ENCODE assay signal across 26 mouse cellular contexts in the genomic region with DNA sequence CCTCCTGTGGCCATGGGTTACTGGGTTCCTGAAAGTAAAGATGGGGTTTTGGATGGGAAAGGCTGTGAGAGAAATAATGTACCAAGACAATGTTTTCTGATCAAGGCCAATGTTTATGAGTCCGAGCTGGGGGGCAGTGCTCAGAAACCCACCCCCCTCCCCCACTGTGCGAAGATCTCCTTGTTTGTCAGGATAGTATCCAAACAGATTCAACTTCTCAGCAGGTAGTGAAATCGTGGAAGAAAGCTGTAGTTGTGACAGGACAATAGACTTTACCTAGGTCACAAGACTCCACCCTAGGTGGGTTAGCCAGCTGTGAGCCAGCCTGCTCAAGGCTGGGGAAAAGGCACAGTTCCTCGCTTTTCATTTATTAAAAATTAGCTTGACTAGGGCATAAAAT.
DNase-seq lines count a peak whose midpoint lies in the region; ATAC-seq and TF ChIP-seq lines count a peak whose summit lies in the region.
"Had no signal": no experiment of that assay in that cellular context is flagged by ENCODE, and none has a peak within 500 bp of the region (broad histone marks: within the 10 kb centered on the region; RNA-seq: fewer than 3 reads in every experiment).

No protein-coding gene starts in this region.

- no peak for ATAC-seq in hindbrain, embryonic 14.5 days (ENCODE audit: low FRiP score)
- ATAC-seq: forebrain, embryonic 14.5 days; forebrain, embryonic 16.5 days; Patski had no signal

- H3K27me3 ChIP-seq in ES-Bruce4 (ENCODE audit: control insufficient read depth, insufficient read depth, low read length, poor library complexity, severe bottlenecking): no peaks in the 10 kb centered on the region
- no peaks in the 10 kb centered on the region for H3K27me3 ChIP-seq in hindbrain, embryonic 14.5 days (ENCODE audit: control insufficient read depth, insufficient read depth, low read length)
- H3K27me3 ChIP-seq: embryonic facial prominence, embryonic 13.5 days; embryonic facial prominence, embryonic 15.5 days; forebrain, embryonic 12.5 days; Patski had no signal

- no peak overlapping the region for H3K9ac ChIP-seq in ES-Bruce4 (ENCODE audit: low read depth, poor library complexity, severe bottlenecking)
- no peak overlapping the region for H3K9ac ChIP-seq in hindbrain, embryonic 14.5 days
- H3K9ac ChIP-seq: embryonic facial prominence, embryonic 13.5 days; embryonic facial prominence, embryonic 15.5 days; forebrain, embryonic 12.5 days had no signal

- DNase-seq in ES-CJ7 (ENCODE audit: low read depth, low spot score): peak; percentile 92
- peak; percentile 88 for DNase-seq in R1 (ENCODE audit: low read depth, low spot score)
- DNase-seq in ZHBTc4 (ENCODE audit: low read depth, low spot score): peak; percentile 73
- DNase-seq in spleen, postnatal 10 days (ENCODE audit: low spot score in 2 of 2): no peak
- no peak for DNase-seq in right cerebral cortex, adult 18-20 months
- DNase-seq in hindbrain, embryonic 14.5 days (ENCODE audit: low spot score): no peak
- DNase-seq: adrenal gland, adult 2 months; adrenal gland, postnatal 10 days; adrenal gland, postnatal 25 days; cerebellum, adult 11 months; cerebellum, adult 18-20 months; cerebellum, adult 8-10 months; cerebellum, adult 9-11 months; cerebellum, postnatal 14 days; cerebellum, postnatal 36 days; embryo, embryonic 11 days had no signal

- WGBS in hindbrain, embryonic 14.5 days: 76% methylated on average over 4 of the region's 4 CpGs

- H3K4me1 ChIP-seq in ES-Bruce4 (ENCODE audit: control insufficient read depth, insufficient read depth, low read length): no peaks in the 10 kb centered on the region
- no peaks in the 10 kb centered on the region for H3K4me1 ChIP-seq in hindbrain, embryonic 14.5 days (replicated peaks; ENCODE audit: control insufficient read depth, insufficient read depth, low read length)
- H3K4me1 ChIP-seq: embryonic facial prominence, embryonic 13.5 days; embryonic facial prominence, embryonic 15.5 days; forebrain, embryonic 10.5 days; forebrain, embryonic 12.5 days had no signal

- no peak for TF ChIP-seq POLR2A in ES-Bruce4 (IDR thresholded peaks at IDR 0.05; ENCODE audit: insufficient read depth, low read length)

- no peak for TF ChIP-seq CTCF in ES-Bruce4 (IDR thresholded peaks at IDR 0.05; ENCODE audit: low read depth, low read length)

- H3K4me2 ChIP-seq in hindbrain, embryonic 14.5 days (replicated peaks): no peak overlapping the region
- H3K4me2 ChIP-seq: embryonic facial prominence, embryonic 13.5 days; embryonic facial prominence, embryonic 15.5 days; forebrain, embryonic 12.5 days had no signal

- no peak overlapping the region for H3K4me3 ChIP-seq in ES-Bruce4 (ENCODE audit: low read depth, low read length)
- H3K4me3 ChIP-seq in hindbrain, embryonic 14.5 days (replicated peaks; ENCODE audit: low read length): no peak overlapping the region
- H3K4me3 ChIP-seq: embryonic facial prominence, embryonic 13.5 days; embryonic facial prominence, embryonic 15.5 days; erythroblast, embryonic 14.5 days; forebrain, embryonic 10.5 days; forebrain, embryonic 12.5 days had no signal

- H3K27ac ChIP-seq in ES-Bruce4 (ENCODE audit: insufficient read depth, low read length): peak overlapping the region; percentile 93
- H3K27ac ChIP-seq in hindbrain, embryonic 14.5 days: no peak overlapping the region
- H3K27ac ChIP-seq: embryonic facial prominence, embryonic 13.5 days; embryonic facial prominence, embryonic 15.5 days; forebrain, embryonic 10.5 days; forebrain, embryonic 12.5 days had no signal

- no peaks in the 10 kb centered on the region for H3K36me3 ChIP-seq in ES-Bruce4 (ENCODE audit: control insufficient read depth, insufficient read depth, low read length, poor library complexity, severe bottlenecking)
- H3K36me3 ChIP-seq in hindbrain, embryonic 14.5 days (replicated peaks; ENCODE audit: control insufficient read depth, insufficient read depth): no peaks in the 10 kb centered on the region
- H3K36me3 ChIP-seq: embryonic facial prominence, embryonic 13.5 days; embryonic facial prominence, embryonic 15.5 days; forebrain, embryonic 10.5 days; forebrain, embryonic 12.5 days; G1E had no signal

- H3K9me3 ChIP-seq in ES-Bruce4 (replicated peaks; ENCODE audit: control insufficient read depth, insufficient read depth, low read length, poor library complexity, severe bottlenecking): peaks cover 11% of the 10 kb centered on the region
- 0 out of 2 replicates have a peak, but pooled peaks cover 3% of the 10 kb centered on the region for H3K9me3 ChIP-seq in hindbrain, embryonic 14.5 days (ENCODE audit: control insufficient read depth, low read length)
- H3K9me3 ChIP-seq: embryonic facial prominence, embryonic 13.5 days; embryonic facial prominence, embryonic 15.5 days; forebrain, embryonic 10.5 days; forebrain, embryonic 12.5 days; G1E had no signal

- TF ChIP-seq EP300 in ES-Bruce4 (IDR thresholded peaks at IDR 0.05; ENCODE audit: insufficient read depth, low read depth, low read length): peak; percentile 74; the same call in 1 of the 2 replicates

Comparison
In these comparisons a context has a peak if more than half of its experiments do, and no peak if none do; other contexts are left out.
1. DNase-seq: peak in ES-CJ7 (single experiment), R1 (single experiment) and ZHBTc4 (single experiment); none in spleen, postnatal 10 days (0 of 2), right cerebral cortex, adult 18-20 months (single experiment) and hindbrain, embryonic 14.5 days (single experiment).